11 mouse cellular contexts compared by ENCODE assay signal in genomic region chr19:44161515-44161914, GRCm38 (mm10). TPM values are rescaled to one million over a fixed set of nuclear protein-coding genes. Genes with fewer than 3 reads are reported as not detected.
DNase-seq lines count a peak whose midpoint lies in the region; ATAC-seq and TF ChIP-seq lines count a peak whose summit lies in the region.
"Had no signal": no experiment of that assay in that cellular context is flagged by ENCODE, and none has a peak within 500 bp of the region (broad histone marks: within the 10 kb centered on the region; RNA-seq: fewer than 3 reads in every experiment).

No protein-coding gene starts in this region.

- peak; percentile 45 for DNase-seq in heart, postnatal 0 days (ENCODE audit: low spot score)
- DNase-seq in heart, postnatal 4 days = no peak
- peak; percentile 27 for DNase-seq in thymus, postnatal 0 days (ENCODE audit: low spot score)
- DNase-seq in thymus, postnatal 4 days = no peak
- peak; percentile 3 for DNase-seq in embryonic facial prominence, embryonic 14.5 days (ENCODE audit: low spot score)
- DNase-seq in urinary bladder, postnatal 10 days (ENCODE audit: low spot score) = no peak
- DNase-seq in adrenal gland, adult 18-20 months (ENCODE audit: low spot score in 2 of 2) = no peak
- DNase-seq in kidney, adult 11 months = no peak

- no peaks in the 10 kb centered on the region for H3K36me3 ChIP-seq in heart, postnatal 0 days (replicated peaks; ENCODE audit: control insufficient read depth, insufficient read depth, low read length)
- no peaks in the 10 kb centered on the region for H3K36me3 ChIP-seq in embryonic facial prominence, embryonic 14.5 days (ENCODE audit: control insufficient read depth, insufficient read depth, low read length)
- H3K36me3 ChIP-seq: embryonic facial prominence, embryonic 15.5 days; heart, embryonic 15.5 days had no signal

- 5% methylated on average over 3 of the region's 3 CpGs for WGBS in heart, postnatal 0 days
- 8% methylated on average over 3 of the region's 3 CpGs for WGBS in embryonic facial prominence, embryonic 14.5 days

- peak; percentile 56 for TF ChIP-seq CTCF in heart, postnatal 0 days (IDR thresholded peaks at IDR 0.05; ENCODE audit: low read depth)

- no peak overlapping the region for H3K9ac ChIP-seq in heart, postnatal 0 days (replicated peaks; ENCODE audit: low read depth, low read length)
- H3K9ac ChIP-seq in embryonic facial prominence, embryonic 14.5 days (ENCODE audit: low read depth, low read length) = no peak overlapping the region
- H3K9ac ChIP-seq: embryonic facial prominence, embryonic 15.5 days; heart, embryonic 15.5 days had no signal

- ATAC-seq in heart, postnatal 0 days (ENCODE audit: insufficient read depth, low read depth) = no peak
- ATAC-seq in embryonic facial prominence, embryonic 14.5 days (ENCODE audit: low read depth) = no peak

- no peak overlapping the region for H3K4me2 ChIP-seq in heart, postnatal 0 days (ENCODE audit: low read depth, low read length)
- H3K4me2 ChIP-seq in embryonic facial prominence, embryonic 14.5 days (ENCODE audit: low read depth, low read length) = no peak overlapping the region
- H3K4me2 ChIP-seq: embryonic facial prominence, embryonic 15.5 days; heart, embryonic 15.5 days had no signal

- H3K4me1 ChIP-seq in heart, postnatal 0 days (ENCODE audit: control insufficient read depth, insufficient read depth) = no peaks in the 10 kb centered on the region
- H3K4me1 ChIP-seq in embryonic facial prominence, embryonic 14.5 days (ENCODE audit: control insufficient read depth, insufficient read depth, low read length) = no peaks in the 10 kb centered on the region
- H3K4me1 ChIP-seq: embryonic facial prominence, embryonic 15.5 days; heart, embryonic 15.5 days had no signal

- H3K27me3 ChIP-seq in heart, postnatal 0 days (ENCODE audit: control insufficient read depth, insufficient read depth, low read length) = no peaks in the 10 kb centered on the region
- 0 out of 2 replicates have a peak, but pooled peaks cover 5% of the 10 kb centered on the region for H3K27me3 ChIP-seq in embryonic facial prominence, embryonic 14.5 days (replicated peaks; ENCODE audit: control insufficient read depth, insufficient read depth, low read length)
- H3K27me3 ChIP-seq: heart, embryonic 15.5 days had no signal

- no peak overlapping the region for H3K4me3 ChIP-seq in heart, postnatal 0 days (ENCODE audit: low read depth, low read length)
- no peak overlapping the region for H3K4me3 ChIP-seq in embryonic facial prominence, embryonic 14.5 days (ENCODE audit: low read depth, low read length)
- H3K4me3 ChIP-seq: embryonic facial prominence, embryonic 15.5 days; heart, embryonic 15.5 days had no signal

- no peak overlapping the region for H3K27ac ChIP-seq in heart, postnatal 0 days (ENCODE audit: low read depth)
- H3K27ac ChIP-seq in embryonic facial prominence, embryonic 14.5 days (replicated peaks; ENCODE audit: low read depth, low read length) = no peak overlapping the region
- H3K27ac ChIP-seq: embryonic facial prominence, embryonic 15.5 days; heart, embryonic 15.5 days had no signal

- H3K9me3 ChIP-seq in heart, postnatal 0 days (replicated peaks; ENCODE audit: control insufficient read depth, low read length) = no peaks in the 10 kb centered on the region
- H3K9me3 ChIP-seq in embryonic facial prominence, embryonic 14.5 days (ENCODE audit: control insufficient read depth, low read length) = no peaks in the 10 kb centered on the region
- H3K9me3 ChIP-seq: embryonic facial prominence, embryonic 15.5 days; heart, embryonic 15.5 days had no signal

- no peak for TF ChIP-seq EP300 in heart, postnatal 0 days (IDR thresholded peaks at IDR 0.05; ENCODE audit: low read depth)

RNA-seq across cellular contexts. Expression of gene Bloc1s2, which starts 15.3 kb away (rescaled TPM):
- 3.8 and 8.2 TPM in 2 replicates for total RNA-seq in heart, postnatal 0 days (2014; rRNA removed; ENCODE audit: low replicate concordance)
- polyA plus RNA-seq in heart, postnatal 0 days (2015; fragmentation: Nextera tagmentation; extraction: Ambion mirVana) = 43.4 and 49.7 TPM in 2 replicates
- total RNA-seq in heart, postnatal 4 days (2021) = 10 to 100 TPM; 18.7 to 19.6 TPM
- 121 and 128 TPM in 2 replicates for polyA plus RNA-seq in thymus, postnatal 0 days (2015; fragmentation: Nextera tagmentation; extraction: Ambion mirVana)
- polyA plus RNA-seq in embryonic facial prominence, embryonic 14.5 days (2014; fragmentation: Nextera tagmentation; extraction: Ambion mirVana) = 79.1 and 79.6 TPM in 2 replicates
- 10 to 100 TPM; 27.4 to 32.9 TPM for total RNA-seq in adrenal gland, adult 18-20 months (2021)

RNA-seq across cellular contexts. Expression of gene Cwf19l1, which starts 25.8 kb away (rescaled TPM):
- total RNA-seq in heart, postnatal 0 days (2014; rRNA removed; ENCODE audit: low replicate concordance) = 12.5 and 16.0 TPM in 2 replicates
- 9.8 and 10.7 TPM in 2 replicates for polyA plus RNA-seq in heart, postnatal 0 days (2015; fragmentation: Nextera tagmentation; extraction: Ambion mirVana)
- total RNA-seq in heart, postnatal 4 days (2021) = 10 to 100 TPM; 13.9 to 14.9 TPM
- 37.6 and 38.8 TPM in 2 replicates for polyA plus RNA-seq in thymus, postnatal 0 days (2015; fragmentation: Nextera tagmentation; extraction: Ambion mirVana)
- polyA plus RNA-seq in embryonic facial prominence, embryonic 14.5 days (2014; fragmentation: Nextera tagmentation; extraction: Ambion mirVana) = 23.0 and 29.5 TPM in 2 replicates
- 10 to 100 TPM; 15.7 to 27.6 TPM for total RNA-seq in adrenal gland, adult 18-20 months (2021)

RNA-seq across cellular contexts. Expression of gene Pkd2l1, which starts 30.7 kb away (rescaled TPM):
- not detected in 2 replicates for total RNA-seq in heart, postnatal 0 days (2014; rRNA removed; ENCODE audit: low replicate concordance)
- polyA plus RNA-seq in heart, postnatal 0 days (2015; fragmentation: Nextera tagmentation; extraction: Ambion mirVana) = not detected in 2 replicates
- not detected for total RNA-seq in heart, postnatal 4 days (2021)
- 0.10 and 0.16 TPM in 2 replicates for polyA plus RNA-seq in thymus, postnatal 0 days (2015; fragmentation: Nextera tagmentation; extraction: Ambion mirVana)
- 0.11 TPM in 1 of 2 replicates, not detected in the other for polyA plus RNA-seq in embryonic facial prominence, embryonic 14.5 days (2014; fragmentation: Nextera tagmentation; extraction: Ambion mirVana)
- not detected for total RNA-seq in adrenal gland, adult 18-20 months (2021)
- polyA plus RNA-seq: embryonic facial prominence, embryonic 15.5 days; heart, embryonic 15.5 days; limb, embryonic 11.5 days had no signal

RNA-seq across cellular contexts. Expression of gene Scd3, which starts 41.6 kb away (rescaled TPM):
- not detected in 2 replicates for total RNA-seq in heart, postnatal 0 days (2014; rRNA removed; ENCODE audit: low replicate concordance)
- polyA plus RNA-seq in heart, postnatal 0 days (2015; fragmentation: Nextera tagmentation; extraction: Ambion mirVana) = 0.14 TPM in 1 of 2 replicates, not detected in the other
- not detected for total RNA-seq in heart, postnatal 4 days (2021)
- polyA plus RNA-seq in thymus, postnatal 0 days (2015; fragmentation: Nextera tagmentation; extraction: Ambion mirVana) = 0.15 and 0.29 TPM in 2 replicates
- polyA plus RNA-seq in embryonic facial prominence, embryonic 14.5 days (2014; fragmentation: Nextera tagmentation; extraction: Ambion mirVana) = 0.22 and 0.36 TPM in 2 replicates
- total RNA-seq in adrenal gland, adult 18-20 months (2021) = under 1 TPM in 1 of 2 experiments, not detected in 1; 0.22 TPM

RNA-seq across cellular contexts. Expression of gene Chuk, which starts 54.2 kb away (rescaled TPM):
- 14.7 and 47.1 TPM in 2 replicates for total RNA-seq in heart, postnatal 0 days (2014; rRNA removed; ENCODE audit: low replicate concordance)
- polyA plus RNA-seq in heart, postnatal 0 days (2015; fragmentation: Nextera tagmentation; extraction: Ambion mirVana) = 19.3 TPM in 2 replicates
- 10 to 100 TPM; 33.4 to 33.9 TPM for total RNA-seq in heart, postnatal 4 days (2021)
- polyA plus RNA-seq in thymus, postnatal 0 days (2015; fragmentation: Nextera tagmentation; extraction: Ambion mirVana) = 35.4 and 42.2 TPM in 2 replicates
- 32.0 and 37.3 TPM in 2 replicates for polyA plus RNA-seq in embryonic facial prominence, embryonic 14.5 days (2014; fragmentation: Nextera tagmentation; extraction: Ambion mirVana)
- 10 to 100 TPM; 44.5 to 94.4 TPM for total RNA-seq in adrenal gland, adult 18-20 months (2021)

Comparison
In these comparisons a context has a peak if more than half of its experiments do, and no peak if none do; other contexts are left out.
1. DNase-seq: peak in heart, postnatal 0 days (single experiment), thymus, postnatal 0 days (single experiment) and embryonic facial prominence, embryonic 14.5 days (single experiment); none in heart, postnatal 4 days (single experiment), thymus, postnatal 4 days (single experiment), urinary bladder, postnatal 10 days (single experiment), adrenal gland, adult 18-20 months (0 of 2) and kidney, adult 11 months (single experiment).